Mouse (Mus musculus): Measurements from ENCODE around the gene Nav2. TPM values are rescaled to one million over a fixed set of nuclear protein-coding genes. Genes with fewer than 3 reads are reported as not detected.

Gene Nav2
- polyA plus RNA-seq, 1 experiment from 2014 or later: 34.2 TPM

DNA sequence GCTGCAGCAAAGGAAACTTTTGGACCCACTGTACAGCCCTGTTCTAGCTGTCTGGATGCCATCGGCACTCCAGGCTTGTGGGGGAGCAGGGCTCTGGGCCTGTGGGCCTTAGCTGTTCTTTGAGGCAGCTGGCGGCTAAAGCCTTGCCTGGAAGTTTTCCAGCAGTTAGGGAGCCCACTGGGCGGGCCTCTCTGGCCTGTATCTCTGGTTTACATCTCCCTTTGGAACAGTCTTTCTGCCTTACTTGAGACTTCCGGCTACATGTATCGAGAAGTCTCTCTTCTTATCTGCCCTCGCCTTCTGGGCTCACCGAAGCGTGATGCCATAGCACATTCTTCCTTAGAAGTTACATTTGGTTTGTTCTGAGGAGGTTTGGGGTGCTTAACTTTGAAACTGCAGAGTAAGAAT, 412.6 kb downstream of the Nav2 start:
- H3K4me2 ChIP-seq (ENCODE audit: low read depth, low read length): no peak overlapping the region
- H3K4me3 ChIP-seq (ENCODE audit: low read length): no peak overlapping the region
- H3K27ac ChIP-seq (ENCODE audit: low read length): 0 out of 2 replicates have a peak overlapping the region, but pooled peaks have one; percentile 7
- no peak overlapping the region for H3K9ac ChIP-seq (ENCODE audit: low read length)
- H3K4me1 ChIP-seq (ENCODE audit: control insufficient read depth, insufficient read depth, low read length): peaks cover 10% of the 10 kb centered on the region
- ATAC-seq (replicated peaks; ENCODE audit: extremely low read depth, insufficient read depth, low FRiP score): peak; percentile 37; the same call in 1 of the 2 replicates
- H3K9me3 ChIP-seq (replicated peaks; ENCODE audit: control insufficient read depth, low read length): no peaks in the 10 kb centered on the region
- H3K27me3 ChIP-seq (ENCODE audit: control insufficient read depth, insufficient read depth, low read length): no peaks in the 10 kb centered on the region
- H3K36me3 ChIP-seq (ENCODE audit: control insufficient read depth, insufficient read depth): peaks cover 4% of the 10 kb centered on the region; the same call in 1 of the 2 replicates
- 42% methylated on average over 8 of the region's 8 CpGs for WGBS

DNA sequence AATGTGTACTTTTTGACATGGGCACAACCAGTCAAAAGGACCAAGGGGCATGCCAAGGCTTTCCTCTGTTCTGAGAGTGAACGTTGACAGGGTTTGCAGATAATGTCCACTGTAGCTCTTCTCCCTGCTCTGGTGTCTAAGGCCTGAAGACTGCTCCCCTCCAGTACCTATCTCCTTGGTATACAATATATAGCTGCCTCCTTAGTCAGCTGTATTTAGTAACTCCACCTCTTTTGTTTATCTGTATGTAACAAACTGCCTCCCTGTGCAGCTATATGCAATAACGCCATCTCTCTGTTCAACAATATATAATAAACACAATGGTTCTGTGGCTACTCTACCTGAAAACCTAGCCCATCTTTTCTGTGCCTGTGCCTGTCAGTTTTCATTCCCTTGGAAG, 413.7 kb downstream of the Nav2 start:
- no peak for ATAC-seq (replicated peaks; ENCODE audit: extremely low read depth, insufficient read depth, low FRiP score)
- no peak overlapping the region for H3K27ac ChIP-seq (ENCODE audit: low read length)
- no peak overlapping the region for H3K4me2 ChIP-seq (ENCODE audit: low read depth, low read length)
- H3K4me1 ChIP-seq (ENCODE audit: control insufficient read depth, insufficient read depth, low read length): peaks cover 19% of the 10 kb centered on the region
- no peaks in the 10 kb centered on the region for H3K27me3 ChIP-seq (ENCODE audit: control insufficient read depth, insufficient read depth, low read length)
- H3K36me3 ChIP-seq (ENCODE audit: control insufficient read depth, insufficient read depth): peaks cover 4% of the 10 kb centered on the region; the same call in 1 of the 2 replicates
- H3K9me3 ChIP-seq (replicated peaks; ENCODE audit: control insufficient read depth, low read length): no peaks in the 10 kb centered on the region
- WGBS: 83% methylated on average over 2 of the region's 2 CpGs
- no peak overlapping the region for H3K9ac ChIP-seq (ENCODE audit: low read length)
- H3K4me3 ChIP-seq (ENCODE audit: low read length): no peak overlapping the region

DNA sequence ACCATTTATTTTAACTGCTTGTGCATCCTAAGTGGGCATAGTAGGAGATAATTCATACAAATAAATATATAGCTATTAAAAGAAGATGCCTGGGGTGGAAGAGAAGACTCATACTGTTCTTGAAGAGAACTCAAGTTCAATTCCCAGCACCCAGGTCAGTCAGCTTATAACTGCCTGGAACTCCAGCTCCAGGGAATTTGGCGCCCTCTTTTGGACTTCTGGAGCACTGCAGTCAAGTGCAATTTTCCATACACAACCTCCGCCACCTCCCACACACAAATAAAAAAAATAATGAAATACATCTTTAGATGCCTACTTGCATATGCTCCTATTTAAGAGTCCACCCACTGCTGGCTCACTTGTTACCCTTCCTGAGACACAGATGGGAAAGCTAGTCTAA, 416.1 kb downstream of the Nav2 start:
- ATAC-seq (replicated peaks; ENCODE audit: extremely low read depth, insufficient read depth, low FRiP score): no peak
- Histone ChIP-seq H3K4me2 (ENCODE audit: low read depth, low read length) (no peak overlapping the region), H3K9me3 (replicated peaks; ENCODE audit: control insufficient read depth, low read length) (no peaks in the 10 kb centered on the region), H3K4me3 (ENCODE audit: low read length) (no peak overlapping the region), H3K4me1 (ENCODE audit: control insufficient read depth, insufficient read depth, low read length) (peaks cover 22% of the 10 kb centered on the region), H3K27ac (ENCODE audit: low read length) (no peak overlapping the region), H3K27me3 (ENCODE audit: control insufficient read depth, insufficient read depth, low read length) (no peaks in the 10 kb centered on the region), H3K36me3 (ENCODE audit: control insufficient read depth, insufficient read depth) (peaks cover 4% of the 10 kb centered on the region; the same call in 1 of the 2 replicates), H3K9ac (ENCODE audit: low read length) (no peak overlapping the region)
- 89% methylated on average over 2 of the region's 2 CpGs for WGBS

- Histone ChIP-seq H3K4me3 (ENCODE audit: low read length) (no peak overlapping the region), H3K27ac (ENCODE audit: low read length) (no peak overlapping the region), H3K27me3 (ENCODE audit: control insufficient read depth, insufficient read depth, low read length) (no peaks in the 10 kb centered on the region)
These were observed 417.7 kb downstream of the Nav2 start for GRCm38 (mm10) chr7:49326136-49326722.

DNA sequence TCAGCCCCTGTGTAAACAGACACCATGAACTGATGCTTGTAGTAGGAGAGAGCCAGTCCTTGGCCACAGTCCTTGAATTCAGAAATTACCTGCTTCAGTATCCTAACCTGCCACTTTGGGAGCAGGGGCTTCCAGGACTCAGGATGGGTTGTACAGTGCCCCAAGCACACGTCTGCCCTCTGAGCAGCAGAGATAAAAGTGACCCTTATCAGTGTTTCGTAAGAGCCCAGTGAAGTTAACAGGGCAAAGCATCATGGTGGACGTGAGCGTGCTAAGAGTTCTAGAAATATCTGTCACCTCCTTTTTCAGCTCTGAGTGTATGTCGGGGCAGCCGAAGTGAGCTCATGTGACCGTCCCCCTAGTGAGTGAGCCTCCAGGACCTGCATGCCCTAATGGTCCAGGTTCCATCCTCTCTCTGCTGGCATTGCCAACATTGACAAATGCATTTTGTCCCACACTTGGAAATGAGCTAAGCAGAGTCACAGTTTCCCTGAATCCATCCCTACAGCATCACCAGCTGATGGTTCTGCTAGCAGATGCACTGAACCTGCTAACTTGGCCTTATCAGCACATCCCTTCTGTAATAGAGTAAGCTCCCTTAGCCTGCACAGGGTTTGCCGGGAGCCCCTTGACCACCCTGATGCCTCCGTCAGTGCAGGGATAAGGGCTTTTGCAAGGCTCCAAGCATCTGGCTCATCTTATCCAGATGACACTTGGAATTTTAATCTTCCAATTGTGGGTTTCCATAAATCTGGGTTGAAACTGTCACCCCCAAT, 418.6 kb downstream of the Nav2 start:
- peaks cover 4% of the 10 kb centered on the region; the same call in 1 of the 2 replicates for H3K36me3 ChIP-seq (ENCODE audit: control insufficient read depth, insufficient read depth)
- no peak overlapping the region for H3K27ac ChIP-seq (ENCODE audit: low read length)
- H3K4me3 ChIP-seq (ENCODE audit: low read length): no peak overlapping the region
- no peaks in the 10 kb centered on the region for H3K27me3 ChIP-seq (ENCODE audit: control insufficient read depth, insufficient read depth, low read length)
- WGBS: 37% methylated on average over 9 of the region's 9 CpGs
- no peak overlapping the region for H3K4me2 ChIP-seq (ENCODE audit: low read depth, low read length)
- no peak overlapping the region for H3K9ac ChIP-seq (ENCODE audit: low read length)
- H3K4me1 ChIP-seq (ENCODE audit: control insufficient read depth, insufficient read depth, low read length): peaks cover 12% of the 10 kb centered on the region
- H3K9me3 ChIP-seq (replicated peaks; ENCODE audit: control insufficient read depth, low read length): no peaks in the 10 kb centered on the region
- ATAC-seq (replicated peaks; ENCODE audit: extremely low read depth, insufficient read depth, low FRiP score): peak; percentile 57

More at GRCm38 (mm10) chr7:49326136-49326722, 417.7 kb downstream of the Nav2 start:
- Histone ChIP-seq H3K36me3 (ENCODE audit: control insufficient read depth, insufficient read depth) (peaks cover 4% of the 10 kb centered on the region; the same call in 1 of the 2 replicates), H3K4me1 (ENCODE audit: control insufficient read depth, insufficient read depth, low read length) (peaks cover 12% of the 10 kb centered on the region), H3K4me2 (ENCODE audit: low read depth, low read length) (no peak overlapping the region), H3K9ac (ENCODE audit: low read length) (no peak overlapping the region), H3K9me3 (replicated peaks; ENCODE audit: control insufficient read depth, low read length) (no peaks in the 10 kb centered on the region)
- ATAC-seq (replicated peaks; ENCODE audit: extremely low read depth, insufficient read depth, low FRiP score): no peak
- 73% methylated on average over 5 of the region's 5 CpGs for WGBS

GRCm38 (mm10) chr7:49330181-49330580, 421.7 kb downstream of the Nav2 start:
- no peaks in the 10 kb centered on the region for H3K36me3 ChIP-seq (ENCODE audit: control insufficient read depth, insufficient read depth)
- H3K9ac ChIP-seq (ENCODE audit: low read length): no peak overlapping the region
- no peak overlapping the region for H3K27ac ChIP-seq (ENCODE audit: low read length)
- no peak overlapping the region for H3K4me2 ChIP-seq (ENCODE audit: low read depth, low read length)
- WGBS: 72% methylated on average over 4 of the region's 4 CpGs
- H3K27me3 ChIP-seq (ENCODE audit: control insufficient read depth, insufficient read depth, low read length): no peaks in the 10 kb centered on the region
- no peak overlapping the region for H3K4me3 ChIP-seq (ENCODE audit: low read length)
- no peaks in the 10 kb centered on the region for H3K9me3 ChIP-seq (replicated peaks; ENCODE audit: control insufficient read depth, low read length)
- ATAC-seq (replicated peaks; ENCODE audit: extremely low read depth, insufficient read depth, low FRiP score): no peak
- peaks cover 19% of the 10 kb centered on the region for H3K4me1 ChIP-seq (ENCODE audit: control insufficient read depth, insufficient read depth, low read length)

DNA sequence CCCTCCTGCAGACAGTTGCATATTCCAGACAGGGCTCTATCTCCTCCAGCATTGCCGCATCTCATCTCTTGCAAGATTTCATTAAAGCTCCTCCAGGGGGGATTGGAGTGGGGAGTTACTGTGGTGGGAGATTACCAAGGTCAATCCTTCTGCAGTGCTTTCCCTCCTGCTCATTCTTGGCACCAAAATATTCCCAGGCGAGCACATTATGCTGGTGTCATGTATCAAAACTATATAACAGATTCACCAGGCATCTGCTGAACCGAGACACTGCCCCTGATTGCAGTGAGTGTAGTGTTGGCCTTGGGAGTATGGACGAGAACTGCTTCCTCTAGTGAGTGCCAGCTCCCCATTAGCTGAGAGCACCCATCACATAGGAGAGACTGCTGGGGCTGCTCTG, 423.4 kb downstream of the Nav2 start:
- no peak for ATAC-seq (replicated peaks; ENCODE audit: extremely low read depth, insufficient read depth, low FRiP score)
- H3K9ac ChIP-seq (ENCODE audit: low read length): no peak overlapping the region
- H3K27me3 ChIP-seq (ENCODE audit: control insufficient read depth, insufficient read depth, low read length): no peaks in the 10 kb centered on the region
- no peaks in the 10 kb centered on the region for H3K9me3 ChIP-seq (replicated peaks; ENCODE audit: control insufficient read depth, low read length)
- H3K27ac ChIP-seq (ENCODE audit: low read length): no peak overlapping the region
- no peaks in the 10 kb centered on the region for H3K36me3 ChIP-seq (ENCODE audit: control insufficient read depth, insufficient read depth)
- peaks cover 12% of the 10 kb centered on the region for H3K4me1 ChIP-seq (ENCODE audit: control insufficient read depth, insufficient read depth, low read length)
- 55% methylated on average over 4 of the region's 4 CpGs for WGBS
- H3K4me3 ChIP-seq (ENCODE audit: low read length): no peak overlapping the region
- H3K4me2 ChIP-seq (ENCODE audit: low read depth, low read length): no peak overlapping the region

GRCm38 (mm10) chr7:49332644-49333043, 424.1 kb downstream of the Nav2 start:
- Histone ChIP-seq H3K27me3 (ENCODE audit: control insufficient read depth, insufficient read depth, low read length) (no peaks in the 10 kb centered on the region), H3K9me3 (replicated peaks; ENCODE audit: control insufficient read depth, low read length) (no peaks in the 10 kb centered on the region), H3K27ac (ENCODE audit: low read length) (no peak overlapping the region), H3K4me2 (ENCODE audit: low read depth, low read length) (no peak overlapping the region), H3K4me1 (ENCODE audit: control insufficient read depth, insufficient read depth, low read length) (peaks cover 7% of the 10 kb centered on the region), H3K9ac (ENCODE audit: low read length) (no peak overlapping the region), H3K4me3 (ENCODE audit: low read length) (no peak overlapping the region), H3K36me3 (ENCODE audit: control insufficient read depth, insufficient read depth) (no peaks in the 10 kb centered on the region)
- 72% methylated on average over 7 of the region's 7 CpGs for WGBS
- ATAC-seq (replicated peaks; ENCODE audit: extremely low read depth, insufficient read depth, low FRiP score): no peak

DNA sequence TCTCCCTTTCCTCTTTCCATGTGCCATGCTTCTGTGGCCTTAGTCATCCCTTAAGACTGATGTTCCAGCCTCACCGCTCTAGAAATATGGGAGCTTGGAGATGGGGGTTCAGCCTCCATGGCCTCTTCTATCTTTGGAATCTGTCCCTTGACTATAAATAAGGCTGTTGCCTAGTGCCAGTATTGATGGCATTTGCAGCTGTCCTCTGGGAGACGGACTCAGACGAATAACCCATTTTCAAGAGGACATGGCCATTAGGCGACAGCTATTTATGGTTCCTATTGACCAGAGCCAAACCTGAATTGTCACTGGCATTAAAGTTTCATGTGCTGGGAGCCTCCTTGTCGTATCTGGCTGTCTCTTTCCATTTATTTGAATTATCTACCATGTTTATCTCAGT, 425.6 kb downstream of the Nav2 start:
- Histone ChIP-seq H3K27me3 (ENCODE audit: control insufficient read depth, insufficient read depth, low read length) (no peaks in the 10 kb centered on the region), H3K4me3 (ENCODE audit: low read length) (no peak overlapping the region), H3K4me2 (ENCODE audit: low read depth, low read length) (no peak overlapping the region), H3K9me3 (replicated peaks; ENCODE audit: control insufficient read depth, low read length) (no peaks in the 10 kb centered on the region), H3K27ac (ENCODE audit: low read length) (no peak overlapping the region), H3K36me3 (ENCODE audit: control insufficient read depth, insufficient read depth) (no peaks in the 10 kb centered on the region), H3K4me1 (ENCODE audit: control insufficient read depth, insufficient read depth, low read length) (peaks cover 9% of the 10 kb centered on the region), H3K9ac (ENCODE audit: low read length) (no peak overlapping the region)
- 61% methylated on average over 5 of the region's 5 CpGs for WGBS
- ATAC-seq (replicated peaks; ENCODE audit: extremely low read depth, insufficient read depth, low FRiP score): no peak

Measured in heart, embryonic 16.5 days (tissue).